Mouse (Mus musculus) cortical plate, adult 2 months (tissue): Measurements from ENCODE around the gene Mecr.

Source experiments
- CTCF ChIP-seq: fragments of 200-500 bp; IDR thresholded peaks from 2 replicates; pipeline ENCODE4 v1.5.1; 2011; ENCODE audit warnings: mild to moderate bottlenecking, control low read depth, low read length; ENCODE audit not compliant: insufficient read depth; ENCODE audit errors: extremely low read depth
- POLR2A ChIP-seq: fragments of 200-500 bp; IDR thresholded peaks from 2 replicates; pipeline ENCODE4 v1.6.1; 2011; ENCODE audit warnings: mild to moderate bottlenecking, low read length, control low read depth; ENCODE audit not compliant: insufficient read depth; ENCODE audit errors: extremely low read depth

DNA sequence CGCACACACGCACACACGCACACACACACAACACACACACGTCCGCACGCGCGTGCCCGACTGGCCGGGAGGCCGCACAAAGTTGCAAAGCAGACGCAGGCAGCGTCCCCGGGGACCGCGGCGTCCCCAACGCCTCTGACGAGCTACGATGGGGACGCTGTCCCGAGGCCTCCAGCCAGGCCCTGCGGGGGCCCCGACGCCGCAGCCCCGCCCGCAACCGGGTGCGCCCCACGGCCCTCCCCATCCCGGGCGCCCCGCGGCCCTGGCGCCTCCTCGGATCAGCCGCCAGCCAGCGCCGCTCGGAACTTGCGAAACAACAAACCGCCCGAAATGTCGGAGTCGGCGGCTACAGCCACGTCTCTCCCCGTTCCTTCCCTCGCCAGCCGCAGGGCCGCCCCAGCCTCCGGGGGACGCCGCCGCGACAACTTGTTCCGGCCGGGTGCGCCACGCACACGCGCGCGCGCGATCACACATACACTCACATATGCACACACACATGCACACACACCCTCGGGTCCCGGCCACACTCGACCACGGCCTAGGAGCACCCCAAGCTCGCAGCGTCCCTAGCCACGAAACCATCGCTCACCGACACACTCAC lies 6.3 kb upstream of the Mecr start:
- no peak for TF ChIP-seq CTCF
- TF ChIP-seq POLR2A = no peak
